Mouse (Mus musculus) testis, adult 2 months (tissue): ENCODE measurements around the gene Gm20503.

Source experiments
- CTCF ChIP-seq: fragments of 200-500 bp; IDR thresholded peaks from 2 replicates; pipeline ENCODE4 v1.5.1; 2012; ENCODE audit warnings: low read depth, mild to moderate bottlenecking, inconsistent platforms, low read length, moderate library complexity; ENCODE audit not compliant: control insufficient read depth, insufficient read depth, insufficient replicate concordance
- POLR2A ChIP-seq: fragments of 200-500 bp; IDR thresholded peaks from 2 replicates; pipeline ENCODE4 v1.6.1; 2012; ENCODE audit warnings: low read depth, mild to moderate bottlenecking, inconsistent platforms, low read length, moderate library complexity; ENCODE audit not compliant: control insufficient read depth

DNA sequence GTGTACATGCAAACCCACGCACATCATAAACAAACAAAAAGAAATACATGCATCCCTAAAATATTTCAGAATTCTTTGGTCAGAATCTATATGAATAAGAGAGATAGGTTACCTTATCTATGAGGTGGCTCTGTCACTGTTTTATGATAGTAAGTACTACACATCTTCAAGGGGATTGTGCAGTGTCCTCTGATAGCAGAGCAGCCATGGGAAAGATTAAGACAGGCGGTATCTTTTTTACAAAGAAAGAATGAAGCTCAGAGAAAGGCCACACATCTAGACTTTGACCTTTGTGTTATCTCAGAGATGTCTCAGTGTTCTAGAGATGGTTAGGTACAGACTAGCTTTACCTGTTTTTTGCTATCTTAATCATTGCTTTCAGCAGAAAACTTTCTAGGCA is 13.9 kb downstream of the Gm20503 start:
- TF ChIP-seq POLR2A (no peak), CTCF (no peak)
